Comparison of ENCODE assay signal across 8 mouse cellular contexts in the genomic region with DNA sequence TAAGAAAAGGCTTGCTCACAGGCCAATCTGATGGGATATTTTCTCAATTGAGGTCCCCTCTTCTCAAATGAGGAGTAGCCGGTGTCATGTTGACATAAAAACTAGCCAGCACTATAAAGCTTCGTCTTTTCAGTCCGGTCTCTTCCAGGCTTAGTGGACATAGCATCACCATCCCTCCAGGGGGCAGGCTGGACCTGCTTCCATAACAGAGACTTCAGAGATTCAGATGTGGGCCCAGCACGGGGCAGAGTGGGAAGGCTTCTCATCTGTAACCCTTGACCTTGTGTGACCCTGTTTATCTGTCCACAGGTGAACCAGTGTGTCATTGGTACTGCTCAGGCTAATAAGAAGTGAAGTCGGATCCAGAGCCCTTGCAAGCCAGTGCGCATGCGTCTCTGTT. TPM values are rescaled to one million over a fixed set of nuclear protein-coding genes. Genes with fewer than 3 reads are reported as not detected.
DNase-seq lines count a peak whose midpoint lies in the region; ATAC-seq and TF ChIP-seq lines count a peak whose summit lies in the region.
"Not testable (repeated sequence)": the region's sequence is repeated elsewhere in the genome, so short reads cannot be mapped to it uniquely, and the experiment has no call there.

No protein-coding gene starts in this region.

- TF ChIP-seq CTCF in kidney, adult 2 months (conservative IDR thresholded peaks at IDR 0.05; ENCODE audit: insufficient read depth, insufficient read length, low read depth, low read length) = peak; percentile 70
- TF ChIP-seq CTCF in liver, adult 2 months (IDR thresholded peaks at IDR 0.05; ENCODE audit: low read depth, low read length) = peak; percentile 77

- H3K4me3 ChIP-seq in kidney, adult 2 months (ENCODE audit: insufficient read depth, low read depth, low read length); liver, adult 2 months (ENCODE audit: insufficient read depth, low read depth, low read length): not testable (repeated sequence)

- H3K27ac ChIP-seq in kidney, adult 2 months (ENCODE audit: insufficient read depth, low read depth, low read length); liver, adult 2 months (replicated peaks; ENCODE audit: insufficient read depth, low read depth, low read length): not testable (repeated sequence)

- H3K9ac ChIP-seq in liver, adult 2 months (ENCODE audit: low read depth, low read length) = not testable (repeated sequence)

- 56% methylated on average over 7 of the region's 7 CpGs for WGBS in kidney, adult 2 months
- WGBS in liver, adult 2 months = 39% methylated on average over 7 of the region's 7 CpGs

- not testable (repeated sequence) for H3K4me1 ChIP-seq in kidney, adult 2 months (ENCODE audit: control insufficient read depth, insufficient read depth, low read length); liver, adult 2 months (ENCODE audit: control insufficient read depth, insufficient read depth, low read length)

- H3K79me2 ChIP-seq in liver, adult 2 months (ENCODE audit: control insufficient read depth, insufficient read depth, low read length) = not testable (repeated sequence)

- H3K36me3 ChIP-seq in kidney, adult 2 months (ENCODE audit: control insufficient read depth, insufficient read depth, low read length); liver, adult 2 months (ENCODE audit: control insufficient read depth, insufficient read depth, low read length): not testable (repeated sequence)

- peak; percentile 60 for DNase-seq in A20 (ENCODE audit: low read depth, low spot score)
- peak; percentile 75 for DNase-seq in adrenal gland, postnatal 14 days
- DNase-seq in embryo, embryonic 10 days (ENCODE audit: low spot score) = peak; percentile 74
- peak; percentile 95 for DNase-seq in heart, adult 11 months
- peak; percentile 66 for DNase-seq in kidney, adult 2 months
- DNase-seq in liver, adult 2 months (ENCODE audit: extremely low read depth, low read depth, low spot score) = peak; percentile 71
- DNase-seq in spleen, postnatal 36 days (ENCODE audit: low spot score in 2 of 2) = peak; percentile 44 to 52

- ATAC-seq in megakaryocyte-erythroid progenitor cell, adult 5-6 weeks (replicated peaks; ENCODE audit: low FRiP score, low TSS enrichment, poor library complexity, severe bottlenecking) = peak; percentile 44; the same call in 1 of the 2 replicates

- not testable (repeated sequence) for H3K27me3 ChIP-seq in kidney, adult 2 months (replicated peaks; ENCODE audit: control insufficient read depth, insufficient read depth, low read length); liver, adult 2 months (ENCODE audit: control insufficient read depth, insufficient read depth, low read length)

- TF ChIP-seq POLR2A in kidney, adult 2 months (IDR thresholded peaks at IDR 0.05; ENCODE audit: low read depth, low read length); liver, adult 2 months (IDR thresholded peaks at IDR 0.05; ENCODE audit: extremely low read depth, insufficient read depth, low read length): not testable (repeated sequence)

RNA-seq across cellular contexts. Expression of gene Phf1, which starts 1.1 kb away (rescaled TPM):
- total RNA-seq in adrenal gland, postnatal 14 days (2021) = 19.9 and 25.3 TPM in 2 replicates
- 41.2 and 52.0 TPM in 2 replicates for polyA plus RNA-seq in kidney, adult 2 months (2012; rRNA removed)
- total RNA-seq in liver, adult 2 months (2014; rRNA removed) = 4.2 and 5.6 TPM in 2 replicates
- polyA plus RNA-seq in liver, adult 2 months (2012; rRNA removed) = 22.0 and 35.0 TPM in 2 replicates
- 8.2 and 11.6 TPM in 2 replicates for total RNA-seq in megakaryocyte-erythroid progenitor cell, adult 5-6 weeks (2014; fragmentation: Nextera tagmentation)
- total RNA-seq in megakaryocyte-erythroid progenitor cell, adult 5-6 weeks (2017) = 2.2 and 2.8 TPM in 2 replicates

RNA-seq across cellular contexts. Expression of gene Cuta, which starts 7.6 kb away (rescaled TPM):
- 118 and 132 TPM in 2 replicates for total RNA-seq in adrenal gland, postnatal 14 days (2021)
- 145 and 183 TPM in 2 replicates for polyA plus RNA-seq in kidney, adult 2 months (2012; rRNA removed)
- total RNA-seq in liver, adult 2 months (2014; rRNA removed) = 19.6 and 21.4 TPM in 2 replicates
- 126 and 129 TPM in 2 replicates for polyA plus RNA-seq in liver, adult 2 months (2012; rRNA removed)
- total RNA-seq in megakaryocyte-erythroid progenitor cell, adult 5-6 weeks (2014; fragmentation: Nextera tagmentation) = 154 and 184 TPM in 2 replicates
- 55.2 and 93.0 TPM in 2 replicates for total RNA-seq in megakaryocyte-erythroid progenitor cell, adult 5-6 weeks (2017)

RNA-seq across cellular contexts. Expression of gene Syngap1, which starts 9.3 kb away (rescaled TPM):
- total RNA-seq in adrenal gland, postnatal 14 days (2021) = 16.0 and 17.3 TPM in 2 replicates
- polyA plus RNA-seq in kidney, adult 2 months (2012; rRNA removed) = 14.8 and 16.8 TPM in 2 replicates
- 0.92 and 0.94 TPM in 2 replicates for total RNA-seq in liver, adult 2 months (2014; rRNA removed)
- 1.3 and 2.3 TPM in 2 replicates for polyA plus RNA-seq in liver, adult 2 months (2012; rRNA removed)
- total RNA-seq in megakaryocyte-erythroid progenitor cell, adult 5-6 weeks (2014; fragmentation: Nextera tagmentation) = 18.2 and 33.6 TPM in 2 replicates
- total RNA-seq in megakaryocyte-erythroid progenitor cell, adult 5-6 weeks (2017) = 7.7 and 9.1 TPM in 2 replicates

RNA-seq across cellular contexts. Expression of gene Kifc5b, which starts 14.9 kb away (rescaled TPM):
- 5.0 and 5.2 TPM in 2 replicates for total RNA-seq in adrenal gland, postnatal 14 days (2021)
- 1.3 and 1.5 TPM in 2 replicates for polyA plus RNA-seq in kidney, adult 2 months (2012; rRNA removed)
- total RNA-seq in liver, adult 2 months (2014; rRNA removed) = 0.47 and 0.55 TPM in 2 replicates
- polyA plus RNA-seq in liver, adult 2 months (2012; rRNA removed) = 0.45 and 0.50 TPM in 2 replicates
- total RNA-seq in megakaryocyte-erythroid progenitor cell, adult 5-6 weeks (2014; fragmentation: Nextera tagmentation) = 15.6 and 19.6 TPM in 2 replicates
- total RNA-seq in megakaryocyte-erythroid progenitor cell, adult 5-6 weeks (2017) = 9.1 and 9.7 TPM in 2 replicates

RNA-seq across cellular contexts. Expression of gene Zbtb9, which starts 41.2 kb away (rescaled TPM):
- 5.2 and 5.3 TPM in 2 replicates for total RNA-seq in adrenal gland, postnatal 14 days (2021)
- polyA plus RNA-seq in kidney, adult 2 months (2012; rRNA removed) = 6.5 and 10.0 TPM in 2 replicates
- 3.3 and 4.1 TPM in 2 replicates for total RNA-seq in liver, adult 2 months (2014; rRNA removed)
- polyA plus RNA-seq in liver, adult 2 months (2012; rRNA removed) = 3.6 and 4.6 TPM in 2 replicates
- total RNA-seq in megakaryocyte-erythroid progenitor cell, adult 5-6 weeks (2014; fragmentation: Nextera tagmentation) = 5.5 and 14.6 TPM in 2 replicates
- 18.3 and 22.0 TPM in 2 replicates for total RNA-seq in megakaryocyte-erythroid progenitor cell, adult 5-6 weeks (2017)
